ENCODE assay signal across 8 mouse cellular contexts in genomic region chr9:114583812-114584182, GRCm38 (mm10). TPM values are rescaled to one million over a fixed set of nuclear protein-coding genes. Genes with fewer than 3 reads are reported as not detected.
A peak's percentile ranks its signal among the peaks of the same experiment; 100 is the strongest.
DNase-seq lines count a peak whose midpoint lies in the region; ATAC-seq and TF ChIP-seq lines count a peak whose summit lies in the region.

No protein-coding gene starts in this region.

- H3K27ac ChIP-seq in bone marrow, adult 2 months (ENCODE audit: control insufficient read depth, insufficient read depth, low read depth, low read length, poor library complexity) = no peak overlapping the region
- peak overlapping the region; percentile 59 for H3K27ac ChIP-seq in heart, embryonic 13.5 days (replicated peaks)
- peak overlapping the region; percentile 62; the same call in 1 of the 2 replicates for H3K27ac ChIP-seq in kidney, postnatal 0 days
- H3K27ac ChIP-seq in liver, embryonic 15.5 days (replicated peaks) = peak overlapping the region; percentile 74
- 0 out of 2 replicates have a peak overlapping the region, but pooled peaks have one; percentile 3 for H3K27ac ChIP-seq in neural tube, embryonic 12.5 days

- peaks cover 10% of the 10 kb centered on the region; the same call in 1 of the 2 replicates for H3K27me3 ChIP-seq in heart, embryonic 13.5 days (replicated peaks)
- H3K27me3 ChIP-seq in kidney, postnatal 0 days (ENCODE audit: insufficient read depth, low read length) = no peaks in the 10 kb centered on the region
- no peaks in the 10 kb centered on the region for H3K27me3 ChIP-seq in liver, embryonic 15.5 days
- H3K27me3 ChIP-seq in neural tube, embryonic 12.5 days (replicated peaks) = no peaks in the 10 kb centered on the region

- TF ChIP-seq POLR2A in bone marrow, adult 2 months (IDR thresholded peaks at IDR 0.05; ENCODE audit: borderline replicate concordance, control insufficient read depth, low read depth, low read length) = no peak

- under 1% methylated on average over 23 of the region's 23 CpGs for WGBS in bone marrow, adult 2 months
- WGBS in heart, embryonic 13.5 days = 1% methylated on average over 23 of the region's 23 CpGs
- WGBS in kidney, postnatal 0 days = under 1% methylated on average over 23 of the region's 23 CpGs
- WGBS in liver, embryonic 15.5 days (ENCODE audit: insufficient replicate concordance) = under 1% methylated on average over 23 of the region's 23 CpGs
- 1% methylated on average over 23 of the region's 23 CpGs for WGBS in neural tube, embryonic 12.5 days

- H3K4me3 ChIP-seq in bone marrow, adult 2 months (replicated peaks; ENCODE audit: control insufficient read depth, low read depth, low read length) = peak overlapping the region; percentile 31
- H3K4me3 ChIP-seq in heart, embryonic 13.5 days = peak overlapping the region; percentile 54
- peak overlapping the region; percentile 45 for H3K4me3 ChIP-seq in kidney, postnatal 0 days (replicated peaks; ENCODE audit: low read depth, low read length)
- H3K4me3 ChIP-seq in liver, embryonic 15.5 days (replicated peaks) = peak overlapping the region; percentile 46
- H3K4me3 ChIP-seq in neural tube, embryonic 12.5 days = 0 out of 2 replicates have a peak overlapping the region, but pooled peaks have one; percentile 9

- ATAC-seq in erythroblast, adult 5-6 weeks (replicated peaks; ENCODE audit: low FRiP score, poor library complexity, severe bottlenecking) = peak; percentile 54; the same call in 1 of the 2 replicates
- peak; percentile 37; the same call in 1 of the 2 replicates for ATAC-seq in heart, embryonic 13.5 days (ENCODE audit: extremely low read depth, insufficient number of reproducible peaks, low FRiP score, low TSS enrichment)
- ATAC-seq in kidney, postnatal 0 days (replicated peaks; ENCODE audit: low FRiP score, low read depth) = peak; percentile 47
- ATAC-seq in liver, embryonic 15.5 days (ENCODE audit: insufficient read depth) = no peak
- peak; percentile 83 for ATAC-seq in neural tube, embryonic 12.5 days (ENCODE audit: low FRiP score, low read depth)

- peak overlapping the region; percentile 81 for H3K9ac ChIP-seq in heart, embryonic 13.5 days
- peak overlapping the region; percentile 67 for H3K9ac ChIP-seq in kidney, postnatal 0 days (ENCODE audit: low read depth, low read length)
- H3K9ac ChIP-seq in liver, embryonic 15.5 days = no peak overlapping the region
- no peak overlapping the region for H3K9ac ChIP-seq in neural tube, embryonic 12.5 days

- H3K4me2 ChIP-seq in heart, embryonic 13.5 days = peak overlapping the region; percentile 91
- peak overlapping the region; percentile 90 for H3K4me2 ChIP-seq in kidney, postnatal 0 days (ENCODE audit: low read length)
- H3K4me2 ChIP-seq in liver, embryonic 15.5 days = peak overlapping the region; percentile 71
- H3K4me2 ChIP-seq in neural tube, embryonic 12.5 days (replicated peaks) = peak overlapping the region; percentile 59

- peak; percentile 79 for TF ChIP-seq CTCF in bone marrow, adult 2 months (IDR thresholded peaks at IDR 0.05; ENCODE audit: control insufficient read depth, insufficient read depth, low read length)
- TF ChIP-seq CTCF in kidney, postnatal 0 days (IDR thresholded peaks at IDR 0.05; ENCODE audit: low read depth) = peak; percentile 95

- H3K4me1 ChIP-seq in bone marrow, adult 2 months (ENCODE audit: control insufficient read depth, insufficient read depth, low read length) = no peaks in the 10 kb centered on the region; the same call in 1 of the 2 replicates
- H3K4me1 ChIP-seq in heart, embryonic 13.5 days = peaks cover 20% of the 10 kb centered on the region
- H3K4me1 ChIP-seq in kidney, postnatal 0 days (replicated peaks; ENCODE audit: insufficient read depth, low read length) = peaks cover 4% of the 10 kb centered on the region; the same call in 1 of the 2 replicates
- peaks cover 17% of the 10 kb centered on the region for H3K4me1 ChIP-seq in liver, embryonic 15.5 days (replicated peaks)
- H3K4me1 ChIP-seq in neural tube, embryonic 12.5 days = peaks cover 6% of the 10 kb centered on the region

- no peaks in the 10 kb centered on the region for H3K9me3 ChIP-seq in heart, embryonic 13.5 days
- H3K9me3 ChIP-seq in kidney, postnatal 0 days (replicated peaks; ENCODE audit: low read length) = no peaks in the 10 kb centered on the region
- H3K9me3 ChIP-seq in liver, embryonic 15.5 days (replicated peaks) = no peaks in the 10 kb centered on the region
- H3K9me3 ChIP-seq in neural tube, embryonic 12.5 days = no peaks in the 10 kb centered on the region

- H3K36me3 ChIP-seq in heart, embryonic 13.5 days = peaks cover 32% of the 10 kb centered on the region
- no peaks in the 10 kb centered on the region for H3K36me3 ChIP-seq in kidney, postnatal 0 days (ENCODE audit: insufficient read depth, low read length)
- peaks cover 23% of the 10 kb centered on the region; the same call in 1 of the 2 replicates for H3K36me3 ChIP-seq in liver, embryonic 15.5 days (replicated peaks)
- peaks cover 26% of the 10 kb centered on the region for H3K36me3 ChIP-seq in neural tube, embryonic 12.5 days

- peak; percentile 39 to 50 for DNase-seq in B cell, adult 2 months
- DNase-seq in kidney, postnatal 0 days (ENCODE audit: low spot score) = peak; percentile 82
- peak; percentile 62 for DNase-seq in testis, postnatal 14 days (ENCODE audit: low spot score)

RNA-seq across cellular contexts. Expression of gene Trim71, which starts 19.6 kb away (rescaled TPM):
- polyA plus RNA-seq in bone marrow, adult 2 months (2011; ENCODE audit: insufficient read depth, insufficient read length, low replicate concordance, missing spikeins) = 0.23 and 4.1 TPM in 2 replicates
- not detected in 2 replicates for total RNA-seq in erythroblast, adult 5-6 weeks (2015; ENCODE audit: low replicate concordance)
- total RNA-seq in erythroblast, adult 5-6 weeks (2017; ENCODE audit: low replicate concordance) = not detected in 2 replicates
- polyA plus RNA-seq in heart, embryonic 13.5 days (2015; fragmentation: Nextera tagmentation; extraction: Ambion mirVana) = 0.17 and 0.20 TPM in 2 replicates
- polyA plus RNA-seq in kidney, postnatal 0 days (2015; fragmentation: Nextera tagmentation; extraction: Ambion mirVana) = 0.43 and 0.46 TPM in 2 replicates
- polyA plus RNA-seq in liver, embryonic 15.5 days (2015; fragmentation: Nextera tagmentation; extraction: Ambion mirVana) = 0.86 TPM in 2 replicates
- polyA plus RNA-seq in neural tube, embryonic 12.5 days (2016; fragmentation: Nextera tagmentation; extraction: Ambion mirVana) = 0.98 and 1.4 TPM in 2 replicates

RNA-seq across cellular contexts. Expression of gene Cnot10, which starts 56.2 kb away (rescaled TPM):
- polyA plus RNA-seq in bone marrow, adult 2 months (2011; ENCODE audit: insufficient read depth, insufficient read length, low replicate concordance, missing spikeins) = 20.6 and 34.5 TPM in 2 replicates
- total RNA-seq in erythroblast, adult 5-6 weeks (2015; ENCODE audit: low replicate concordance) = 7.1 and 9.4 TPM in 2 replicates
- 11.6 and 13.6 TPM in 2 replicates for total RNA-seq in erythroblast, adult 5-6 weeks (2017; ENCODE audit: low replicate concordance)
- polyA plus RNA-seq in heart, embryonic 13.5 days (2015; fragmentation: Nextera tagmentation; extraction: Ambion mirVana) = 35.1 and 36.4 TPM in 2 replicates
- 45.7 and 50.4 TPM in 2 replicates for polyA plus RNA-seq in kidney, postnatal 0 days (2015; fragmentation: Nextera tagmentation; extraction: Ambion mirVana)
- 22.8 and 24.9 TPM in 2 replicates for polyA plus RNA-seq in liver, embryonic 15.5 days (2015; fragmentation: Nextera tagmentation; extraction: Ambion mirVana)
- 63.8 and 64.3 TPM in 2 replicates for polyA plus RNA-seq in neural tube, embryonic 12.5 days (2016; fragmentation: Nextera tagmentation; extraction: Ambion mirVana)

Comparison
In these comparisons a context has a peak if more than half of its experiments do, and no peak if none do; other contexts are left out.
1. H3K9ac ChIP-seq: peak in heart, embryonic 13.5 days (single experiment) and kidney, postnatal 0 days (single experiment); none in liver, embryonic 15.5 days (single experiment) and neural tube, embryonic 12.5 days (single experiment).
2. Peak in every context shown above with its lines, with median percentiles within 50 percentile points of each other: DNase-seq, H3K4me3 ChIP-seq and H3K4me2 ChIP-seq.